Comparison of ENCODE assay signal across 14 mouse cellular contexts in genomic region chr4:109136475-109137125, GRCm38 (mm10).
DNase-seq lines count a peak whose midpoint lies in the region; ATAC-seq and TF ChIP-seq lines count a peak whose summit lies in the region.
"Had no signal": no experiment of that assay in that cellular context is flagged by ENCODE, and none has a peak within 500 bp of the region (broad histone marks: within the 10 kb centered on the region; RNA-seq: fewer than 3 reads in every experiment).

No protein-coding gene starts in this region.

- no peaks in the 10 kb centered on the region; the same call in none of the 2 replicates for H3K4me1 ChIP-seq in liver, embryonic 16.5 days (ENCODE audit: control insufficient read depth, low read depth, low read length)
- H3K4me1 ChIP-seq in liver, embryonic 12.5 days, result 0 out of 2 replicates have a peak, but pooled peaks cover 4% of the 10 kb centered on the region
- peaks cover 5% of the 10 kb centered on the region; the same call in 1 of the 2 replicates for H3K4me1 ChIP-seq in bone marrow, adult 2 months (ENCODE audit: control insufficient read depth, insufficient read depth, low read length)
- H3K4me1 ChIP-seq: embryonic facial prominence, embryonic 13.5 days; lung, embryonic 15.5 days had no signal

- no peak overlapping the region for H3ac ChIP-seq in myocyte (ENCODE audit: control insufficient read depth, insufficient read length)

- H3K36me3 ChIP-seq in liver, embryonic 16.5 days (ENCODE audit: control insufficient read depth, insufficient read depth), result no peaks in the 10 kb centered on the region
- no peaks in the 10 kb centered on the region for H3K36me3 ChIP-seq in liver, embryonic 12.5 days
- H3K36me3 ChIP-seq in myocyte (ENCODE audit: control insufficient read depth, insufficient read depth), result no peaks in the 10 kb centered on the region
- H3K36me3 ChIP-seq: embryonic facial prominence, embryonic 13.5 days; lung, embryonic 15.5 days had no signal

- no peak for ATAC-seq in liver, embryonic 16.5 days (ENCODE audit: low read depth)
- no peak for ATAC-seq in liver, embryonic 12.5 days

- WGBS in liver, embryonic 16.5 days (ENCODE audit: insufficient replicate concordance), result 37% methylated on average over 7 of the region's 7 CpGs
- WGBS in liver, embryonic 12.5 days (ENCODE audit: insufficient replicate concordance), result 61% methylated on average over 7 of the region's 7 CpGs
- 9% methylated on average over 7 of the region's 7 CpGs for WGBS in bone marrow, adult 2 months

- H3K27me3 ChIP-seq in liver, embryonic 16.5 days (ENCODE audit: control insufficient read depth, insufficient read depth, low read depth, low read length), result no peaks in the 10 kb centered on the region
- H3K27me3 ChIP-seq in liver, embryonic 12.5 days (replicated peaks), result no peaks in the 10 kb centered on the region
- H3K27me3 ChIP-seq in myocyte (ENCODE audit: control insufficient read depth, insufficient read depth, insufficient read length), result no peaks in the 10 kb centered on the region
- H3K27me3 ChIP-seq: embryonic facial prominence, embryonic 13.5 days; lung, embryonic 15.5 days had no signal

- 0 out of 2 replicates have a peak overlapping the region, but pooled peaks have one; percentile 1 for H3K4me2 ChIP-seq in liver, embryonic 16.5 days (ENCODE audit: low read depth, low read length)
- no peak overlapping the region for H3K4me2 ChIP-seq in liver, embryonic 12.5 days
- peak overlapping the region; percentile 61 for H3K4me2 ChIP-seq in myocyte (ENCODE audit: low read depth)
- H3K4me2 ChIP-seq: embryonic facial prominence, embryonic 13.5 days; hindbrain, embryonic 14.5 days; lung, embryonic 15.5 days had no signal

- no peak for TF ChIP-seq POLR2A in bone marrow, adult 2 months (IDR thresholded peaks at IDR 0.05; ENCODE audit: borderline replicate concordance, control insufficient read depth, low read depth, low read length)
- TF ChIP-seq POLR2A in myocyte (IDR thresholded peaks at IDR 0.05; ENCODE audit: insufficient read length, low read depth), result no peak

- H3K4me3 ChIP-seq in liver, embryonic 16.5 days (ENCODE audit: low read depth, low read length), result no peak overlapping the region
- H3K4me3 ChIP-seq in liver, embryonic 12.5 days, result no peak overlapping the region
- no peak overlapping the region for H3K4me3 ChIP-seq in bone marrow, adult 2 months (replicated peaks; ENCODE audit: control insufficient read depth, low read depth, low read length)
- no peak overlapping the region for H3K4me3 ChIP-seq in myocyte
- H3K4me3 ChIP-seq: embryonic facial prominence, embryonic 13.5 days; lung, embryonic 15.5 days had no signal

- H3K79me2 ChIP-seq in myocyte (ENCODE audit: control insufficient read depth, insufficient read depth), result peaks cover 5% of the 10 kb centered on the region

- no peaks in the 10 kb centered on the region for H3K9me3 ChIP-seq in liver, embryonic 16.5 days (replicated peaks; ENCODE audit: control insufficient read depth, low read length)
- H3K9me3 ChIP-seq in liver, embryonic 12.5 days (replicated peaks), result no peaks in the 10 kb centered on the region
- H3K9me3 ChIP-seq: embryonic facial prominence, embryonic 13.5 days; lung, embryonic 15.5 days had no signal

- no peak for TF ChIP-seq CTCF in bone marrow, adult 2 months (IDR thresholded peaks at IDR 0.05; ENCODE audit: control insufficient read depth, insufficient read depth, low read length)

- peak; percentile 37 to 42 for DNase-seq in thymus, postnatal 36 days
- no peak for DNase-seq in adrenal gland, postnatal 10 days
- DNase-seq in adipocyte (ENCODE audit: low spot score), result no peak
- DNase-seq in kidney, postnatal 4 days, result no peak
- DNase-seq: cerebellum, adult 11-12 months; right cerebral cortex, adult 18-20 months had no signal

- H3K9ac ChIP-seq in liver, embryonic 16.5 days (ENCODE audit: low read depth, low read length), result no peak overlapping the region
- H3K9ac ChIP-seq in liver, embryonic 12.5 days, result no peak overlapping the region
- H3K9ac ChIP-seq: embryonic facial prominence, embryonic 13.5 days; hindbrain, embryonic 14.5 days; lung, embryonic 15.5 days had no signal

- no peak overlapping the region for H3K27ac ChIP-seq in liver, embryonic 16.5 days (ENCODE audit: low read length)
- no peak overlapping the region for H3K27ac ChIP-seq in liver, embryonic 12.5 days
- H3K27ac ChIP-seq in bone marrow, adult 2 months (ENCODE audit: control insufficient read depth, insufficient read depth, low read depth, low read length, poor library complexity), result peak overlapping the region; percentile 90
- H3K27ac ChIP-seq: embryonic facial prominence, embryonic 13.5 days; hindbrain, embryonic 14.5 days; kidney, postnatal 0 days; lung, embryonic 15.5 days had no signal

TF ChIP-seq in myocyte, 11 proteins besides CTCF, POLR2A, EP300 and RAD21:
- TF ChIP-seq POLR2AphosphoS2 (IDR thresholded peaks at IDR 0.05; ENCODE audit: insufficient read length, low read depth), result no peak
- TF ChIP-seq MAX (IDR thresholded peaks at IDR 0.05; ENCODE audit: low read depth), result peak; percentile 55
- no peak for TF ChIP-seq E2F4 (IDR thresholded peaks at IDR 0.05; ENCODE audit: insufficient read depth)
- TF ChIP-seq USF1 (IDR thresholded peaks at IDR 0.05; ENCODE audit: low read depth), result no peak
- peak; percentile 86 for TF ChIP-seq CEBPB (IDR thresholded peaks at IDR 0.05; ENCODE audit: insufficient read depth, poor library complexity, severe bottlenecking)
- TF ChIP-seq MYOD1 (IDR thresholded peaks at IDR 0.05; ENCODE audit: control insufficient read depth in 1 of 3, insufficient read length in 2 of 3, low read depth in 2 of 3), result peak in 1 of 3 experiments; percentile 16

Comparison
In these comparisons a context has a peak if more than half of its experiments do, and no peak if none do; other contexts are left out.
1. DNase-seq: peak in thymus, postnatal 36 days (2 of 2); none in adrenal gland, postnatal 10 days (single experiment), adipocyte (single experiment) and kidney, postnatal 4 days (0 of 2).